Mouse (Mus musculus) megakaryocyte, embryonic 14.5 days (primary cell): ENCODE results near the gene Npcd.

Experiments
- FLI1 ChIP-seq: IDR thresholded peaks from 2 replicates; pipeline ENCODE4 v1.6.1; 2012; ENCODE audit warnings: low read length, inconsistent platforms, mixed read lengths
- GATA1 ChIP-seq: IDR thresholded peaks from 3 replicates; pipeline ENCODE4 v1.6.1; 2012; ENCODE audit warnings: mixed read lengths, low read length, inconsistent platforms, borderline replicate concordance

DNA sequence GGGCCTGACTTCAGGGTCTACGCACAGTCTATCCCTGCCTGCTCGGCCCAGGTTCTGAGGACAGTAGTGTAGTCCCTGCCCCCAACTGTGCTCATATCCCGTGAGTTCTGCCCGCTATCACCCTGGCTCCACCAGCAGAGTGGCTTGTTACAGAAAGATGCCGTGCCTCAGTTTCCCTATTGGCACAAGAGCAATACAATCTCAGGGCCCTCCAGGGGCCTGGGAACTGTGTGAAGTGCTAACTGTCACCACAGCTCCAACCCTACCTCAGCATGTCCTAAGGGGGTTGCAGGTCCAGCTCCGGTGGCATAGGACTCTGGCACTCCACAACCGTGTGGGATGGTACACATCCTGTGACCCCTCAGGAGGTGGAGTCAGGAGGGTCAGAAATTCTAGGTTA, 36.9 kb downstream of the Npcd start:
- TF ChIP-seq GATA1 = no peak
- TF ChIP-seq FLI1 = no peak
